Mouse (Mus musculus) left cerebral cortex, postnatal 10 days (tissue): ENCODE data around the gene Crybg1. TPM values are rescaled to one million over a fixed set of nuclear protein-coding genes. Genes with fewer than 3 reads are reported as not detected.

Source experiments
- DNase-seq, 2 experiments: peaks; one replicate each; pipeline ENCODE4 v3.0.0; 2021 to 2022; ENCODE audit warnings: low spot score in 2 of 2, mixed read lengths in 1 of 2; ENCODE audit errors: extremely low spot score in 1 of 2
- intact Hi-C: fragments of 180-260 bp; cut with DNase I; formaldehyde crosslinking; loops from one replicate; pipeline ENCODE4 v1.15.1; 2025
- total RNA-seq, 2 experiments: library from RNA; stranded (reverse); gene quantifications; 2 replicates each; pipeline ENCODE4 v1.2.3; 2021

Gene Crybg1
- total RNA-seq, 2 experiments from 2014 or later = 0.55 to 0.64 TPM

- intact Hi-C loops = no loop called here
- no peak for DNase-seq
These were observed 231.9 kb downstream of the Crybg1 start for GRCm38 (mm10) chr10:43916737-43917136.

- intact Hi-C loops = no loop called here
- no peak for DNase-seq
These were observed 232.5 kb downstream of the Crybg1 start for GRCm38 (mm10) chr10:43916181-43916580.

- no peak for DNase-seq
- intact Hi-C loops = no loop called here
These were observed 236.4 kb downstream of the Crybg1 start for GRCm38 (mm10) chr10:43912236-43912635.

GRCm38 (mm10) chr10:43910873-43911142, 237.8 kb downstream of the Crybg1 start:
- no peak for DNase-seq
- intact Hi-C loops = no loop called here

GRCm38 (mm10) chr10:43910032-43910872, 238.4 kb downstream of the Crybg1 start:
- no peak for DNase-seq
- intact Hi-C loops = no loop called here

GRCm38 (mm10) chr10:43904569-43904968, 244.1 kb downstream of the Crybg1 start:
- DNase-seq = no peak
- intact Hi-C loops = loop anchor here (5.0 kb wide), 1 partner anchor 327 kb away; the partner anchor contains the start of gene Cd24a

- peak; percentile 94 for DNase-seq
- intact Hi-C loops = loop anchor here (5.0 kb wide), 1 partner anchor 324 kb away; the partner anchor contains the start of gene Cd24a
These were observed 247.0 kb downstream of the Crybg1 start, which contains the start of the genes Qrsl1 and Rtn4ip1 for GRCm38 (mm10) chr10:43901578-43902194. Gene Qrsl1 (minus strand): TSS chr10:43901745. Gene Rtn4ip1 (plus strand): TSS chr10:43901807.

- intact Hi-C loops = loop anchor here (5.0 kb wide), 1 partner anchor 324 kb away; the partner anchor contains the start of gene Cd24a
- peak in 1 of 2 experiments; percentile 3 for DNase-seq
These were observed 247.6 kb downstream of the Crybg1 start for GRCm38 (mm10) chr10:43900883-43901570.

Other genes starting within 250 kb of the Crybg1 start
- 10 to 100 TPM; 15.8 to 16.1 TPM for gene Qrsl1, start 247.1 kb downstream of the Crybg1 start, total RNA-seq
- 10 to 100 TPM; 12.3 to 12.4 TPM for gene Rtn4ip1, start 247.0 kb downstream of the Crybg1 start, total RNA-seq
- 10 to 100 TPM; 20.8 to 22.9 TPM for gene Atg5, start 119.5 kb upstream of the Crybg1 start, total RNA-seq